ENCODE assay signal across 8 mouse cellular contexts in genomic region chr11:33873071-33873781, GRCm38 (mm10).
DNase-seq lines count a peak whose midpoint lies in the region; ATAC-seq lines count a peak whose summit lies in the region.

No protein-coding gene starts in this region.

- H3K4me1 ChIP-seq in midbrain, embryonic 10.5 days, result peaks cover 18% of the 10 kb centered on the region
- no peaks in the 10 kb centered on the region for H3K4me1 ChIP-seq in midbrain, embryonic 11.5 days (ENCODE audit: control insufficient read depth, insufficient read depth, low read length)
- H3K4me1 ChIP-seq in embryonic facial prominence, embryonic 14.5 days (ENCODE audit: control insufficient read depth, insufficient read depth, low read length), result peaks cover 12% of the 10 kb centered on the region; the same call in 1 of the 2 replicates
- H3K4me1 ChIP-seq in kidney, embryonic 15.5 days, result peaks cover 16% of the 10 kb centered on the region

- no peak overlapping the region for H3K4me3 ChIP-seq in midbrain, embryonic 10.5 days
- no peak overlapping the region for H3K4me3 ChIP-seq in midbrain, embryonic 11.5 days (ENCODE audit: low read depth, low read length)
- H3K4me3 ChIP-seq in embryonic facial prominence, embryonic 14.5 days (ENCODE audit: low read depth, low read length), result no peak overlapping the region
- H3K4me3 ChIP-seq in kidney, embryonic 15.5 days (replicated peaks), result no peak overlapping the region

- no peak; the same call in 1 of the 2 replicates for ATAC-seq in midbrain, embryonic 11.5 days (ENCODE audit: low FRiP score)
- peak; percentile 77 for ATAC-seq in embryonic facial prominence, embryonic 14.5 days (ENCODE audit: low read depth)
- peak; percentile 67 for ATAC-seq in kidney, embryonic 15.5 days (replicated peaks; ENCODE audit: low FRiP score)

- H3K9me3 ChIP-seq in midbrain, embryonic 10.5 days (replicated peaks), result peaks cover 5% of the 10 kb centered on the region; the same call in 1 of the 2 replicates
- no peaks in the 10 kb centered on the region; the same call in 1 of the 2 replicates for H3K9me3 ChIP-seq in midbrain, embryonic 11.5 days (ENCODE audit: control insufficient read depth, low read length)
- H3K9me3 ChIP-seq in embryonic facial prominence, embryonic 14.5 days (ENCODE audit: control insufficient read depth, low read length), result peaks cover 7% of the 10 kb centered on the region; the same call in 1 of the 2 replicates
- H3K9me3 ChIP-seq in kidney, embryonic 15.5 days (replicated peaks), result no peaks in the 10 kb centered on the region

- 73% methylated on average over 10 of the region's 10 CpGs for WGBS in midbrain, embryonic 10.5 days
- 72% methylated on average over 10 of the region's 10 CpGs for WGBS in midbrain, embryonic 11.5 days
- 61% methylated on average over 10 of the region's 10 CpGs for WGBS in embryonic facial prominence, embryonic 14.5 days
- 62% methylated on average over 10 of the region's 10 CpGs for WGBS in kidney, embryonic 15.5 days

- no peaks in the 10 kb centered on the region for H3K27me3 ChIP-seq in midbrain, embryonic 10.5 days (ENCODE audit: low read depth, poor library complexity, severe bottlenecking)
- H3K27me3 ChIP-seq in midbrain, embryonic 11.5 days (ENCODE audit: control insufficient read depth, insufficient read depth, low read length), result no peaks in the 10 kb centered on the region
- H3K27me3 ChIP-seq in embryonic facial prominence, embryonic 14.5 days (replicated peaks; ENCODE audit: control insufficient read depth, insufficient read depth, low read length), result no peaks in the 10 kb centered on the region
- no peaks in the 10 kb centered on the region for H3K27me3 ChIP-seq in kidney, embryonic 15.5 days

- no peak overlapping the region for H3K4me2 ChIP-seq in midbrain, embryonic 11.5 days
- no peak overlapping the region for H3K4me2 ChIP-seq in embryonic facial prominence, embryonic 14.5 days (ENCODE audit: low read depth, low read length)
- H3K4me2 ChIP-seq in kidney, embryonic 15.5 days, result no peak overlapping the region

- no peaks in the 10 kb centered on the region for H3K36me3 ChIP-seq in midbrain, embryonic 10.5 days
- H3K36me3 ChIP-seq in midbrain, embryonic 11.5 days (ENCODE audit: control insufficient read depth, insufficient read depth, low read length), result no peaks in the 10 kb centered on the region
- H3K36me3 ChIP-seq in embryonic facial prominence, embryonic 14.5 days (ENCODE audit: control insufficient read depth, insufficient read depth, low read length), result no peaks in the 10 kb centered on the region
- H3K36me3 ChIP-seq in kidney, embryonic 15.5 days, result no peaks in the 10 kb centered on the region

- DNase-seq in midbrain, embryonic 10.5 days (ENCODE audit: low spot score), result no peak
- no peak for DNase-seq in midbrain, embryonic 11.5 days (ENCODE audit: low spot score, missing footprints)
- peak; percentile 86 for DNase-seq in embryonic facial prominence, embryonic 14.5 days (ENCODE audit: low spot score)
- DNase-seq in lung, postnatal 14 days, result peak; percentile 52
- DNase-seq in cerebellum, adult 11 months, result no peak
- no peak for DNase-seq in adipocyte (ENCODE audit: low spot score)
- DNase-seq in frontal cortex, postnatal 25 days (ENCODE audit: low spot score in 2 of 2), result no peak

- 0 out of 2 replicates have a peak overlapping the region, but pooled peaks have one; percentile 23 for H3K27ac ChIP-seq in midbrain, embryonic 10.5 days (replicated peaks)
- H3K27ac ChIP-seq in midbrain, embryonic 11.5 days (ENCODE audit: low read depth, low read length), result no peak overlapping the region
- H3K27ac ChIP-seq in embryonic facial prominence, embryonic 14.5 days (replicated peaks; ENCODE audit: low read depth, low read length), result peak overlapping the region; percentile 18; the same call in 1 of the 2 replicates
- 0 out of 2 replicates have a peak overlapping the region, but pooled peaks have one; percentile 48 for H3K27ac ChIP-seq in kidney, embryonic 15.5 days

- no peak overlapping the region for H3K9ac ChIP-seq in midbrain, embryonic 11.5 days (ENCODE audit: low read length)
- H3K9ac ChIP-seq in embryonic facial prominence, embryonic 14.5 days (ENCODE audit: low read depth, low read length), result no peak overlapping the region
- no peak overlapping the region for H3K9ac ChIP-seq in kidney, embryonic 15.5 days

Comparison
In these comparisons a context has a peak if more than half of its experiments do, and no peak if none do; other contexts are left out.
1. DNase-seq: peak in embryonic facial prominence, embryonic 14.5 days (single experiment) and lung, postnatal 14 days (single experiment); none in midbrain, embryonic 10.5 days (single experiment), midbrain, embryonic 11.5 days (single experiment), cerebellum, adult 11 months (single experiment), adipocyte (single experiment) and frontal cortex, postnatal 25 days (0 of 2).